Mouse (Mus musculus): Measurements from ENCODE around the gene Chil4. TPM values are rescaled to one million over a fixed set of nuclear protein-coding genes. Genes with fewer than 3 reads are reported as not detected.

The Chil4 gene
- polyA plus RNA-seq, 1 experiment from 2014 or later, result not detected

Other genes starting within 250 kb of the Chil4 start
- gene Ovgp1, start 245.8 kb downstream of the Chil4 start, polyA plus RNA-seq (2016; fragmentation: Nextera tagmentation; extraction: Ambion mirVana), result 1.8 and 2.4 TPM in 2 replicates
- 1.9 and 8.9 TPM in 2 replicates for gene Pifo, start 204.9 kb downstream of the Chil4 start, polyA plus RNA-seq (2016; fragmentation: Nextera tagmentation; extraction: Ambion mirVana)
- not detected in 2 replicates for gene Chil5, start 186.7 kb downstream of the Chil4 start, polyA plus RNA-seq (2016; fragmentation: Nextera tagmentation; extraction: Ambion mirVana)
- gene Chia1, start 106.3 kb downstream of the Chil4 start, polyA plus RNA-seq (2016; fragmentation: Nextera tagmentation; extraction: Ambion mirVana), result 0.12 and 0.56 TPM in 2 replicates
- gene Chil3, start 51.9 kb downstream of the Chil4 start, polyA plus RNA-seq (2016; fragmentation: Nextera tagmentation; extraction: Ambion mirVana), result 0.14 TPM in 1 of 2 replicates, not detected in the other
- not detected in 2 replicates for gene Chil6, start 186.7 kb upstream of the Chil4 start, polyA plus RNA-seq (2016; fragmentation: Nextera tagmentation; extraction: Ambion mirVana)